Mouse (Mus musculus) layer of hippocampus, postnatal 25 days (tissue): ENCODE data around the gene Olfr1251. TPM values are rescaled to one million over a fixed set of nuclear protein-coding genes. Genes with fewer than 3 reads are reported as not detected.
"Not testable (repeated sequence)": the region's sequence is repeated elsewhere in the genome, so short reads cannot be mapped to it uniquely, and the experiment has no call there.

Experiments used
- DNase-seq, 2 experiments: peaks; one replicate each; pipeline ENCODE4 v3.0.0; 2022; ENCODE audit warnings: mixed read lengths in 2 of 2, low spot score in 1 of 2; ENCODE audit errors: extremely low spot score in 1 of 2
- total RNA-seq, 2 experiments: library from RNA; stranded (reverse); gene quantifications; 2 replicates each; pipeline ENCODE4 v1.2.3; 2021

The Olfr1251 gene
- not detected for total RNA-seq

DNA sequence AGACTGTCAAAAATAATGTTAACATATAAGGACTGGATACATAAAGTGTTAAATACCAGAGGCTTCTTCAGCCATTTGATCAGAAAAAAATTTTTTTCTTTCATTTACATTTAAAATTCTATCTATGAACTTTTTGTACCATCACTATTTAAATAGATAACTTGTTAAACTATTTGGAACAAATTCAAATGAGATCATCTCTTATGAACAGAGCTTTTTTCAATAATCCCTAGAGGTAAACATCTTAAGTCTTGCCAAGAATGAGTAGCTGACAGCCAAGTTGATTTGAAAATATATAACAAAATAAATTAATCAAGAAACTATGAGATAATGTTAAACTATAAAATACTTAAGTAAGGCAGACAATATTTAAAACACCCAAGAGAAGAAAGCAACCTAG, at the start of gene Olfr1251:
TSS of gene Olfr1251 (minus strand) at position 101 of the 400 bp plus-strand sequence.
- DNase-seq, result no peak

- DNase-seq, result no peak
Measured at GRCm38 (mm10) chr2:89691980-89692379, 20.2 kb upstream of the Olfr1251 start.

GRCm38 (mm10) chr2:89661367-89661766, 10.4 kb downstream of the Olfr1251 start, which contains the start of gene Olfr1250:
Gene Olfr1250, minus strand, starts transcription at chr2:89661467.
- no peak for DNase-seq

DNA sequence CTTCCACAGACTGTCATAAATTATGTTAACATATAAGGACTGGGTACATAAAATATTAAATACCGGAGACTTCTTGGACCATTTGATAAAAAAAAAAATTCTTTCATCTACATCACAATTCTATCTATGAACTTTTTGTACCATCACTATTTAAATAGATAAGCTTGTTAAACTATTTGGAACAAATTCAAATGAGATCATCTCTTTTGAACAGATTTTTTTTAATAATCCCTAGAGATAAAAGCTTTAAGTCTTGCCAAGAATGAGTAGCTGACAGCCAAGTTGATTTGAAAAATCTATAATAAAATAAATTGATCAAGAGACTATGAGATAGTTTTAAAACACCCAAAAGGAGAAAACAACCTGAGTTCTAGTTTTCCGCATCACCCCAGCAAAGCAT, 36.9 kb downstream of the Olfr1251 start, which contains the start of gene Olfr1249:
TSS of gene Olfr1249 (minus strand) at position 101 of the 400 bp plus-strand sequence.
- no peak for DNase-seq

- DNase-seq, result not testable (repeated sequence)
Measured at GRCm38 (mm10) chr2:89618145-89618544, 53.6 kb downstream of the Olfr1251 start, which contains the start of gene Olfr1248. Gene Olfr1248, minus strand, starts transcription at chr2:89618245.

Other genes starting within 250 kb of the Olfr1251 start
- gene Olfr1240, start 228.9 kb downstream of the Olfr1251 start, total RNA-seq, result not detected
- not detected for gene Olfr1241, start 184.8 kb downstream of the Olfr1251 start, total RNA-seq
- not detected for gene Olfr1242, start 173.6 kb downstream of the Olfr1251 start, total RNA-seq
- not detected for gene Olfr1243, start 140.4 kb downstream of the Olfr1251 start, total RNA-seq
- gene Olfr1245, start 93.5 kb downstream of the Olfr1251 start, total RNA-seq, result not detected
- not detected for gene Olfr1246, start 78.8 kb downstream of the Olfr1251 start, total RNA-seq
- not detected for gene Olfr1247, start 57.8 kb downstream of the Olfr1251 start, total RNA-seq
- not detected for gene Olfr1248, start 53.7 kb downstream of the Olfr1251 start, total RNA-seq
- gene Olfr1249, start 37.0 kb downstream of the Olfr1251 start, total RNA-seq, result not detected
- gene Olfr1250, start 10.5 kb downstream of the Olfr1251 start, total RNA-seq, result not detected
- not detected for gene Olfr1252, start 53.1 kb upstream of the Olfr1251 start, total RNA-seq
- not detected for gene Olfr1253, start 85.2 kb upstream of the Olfr1251 start, total RNA-seq
- gene Olfr1254, start 121.7 kb upstream of the Olfr1251 start, total RNA-seq, result not detected
- not detected for gene Olfr1255, start 140.1 kb upstream of the Olfr1251 start, total RNA-seq
- gene Olfr1256, start 169.6 kb upstream of the Olfr1251 start, total RNA-seq, result not detected
- gene Olfr48, start 176.3 kb upstream of the Olfr1251 start, total RNA-seq, result not detected
- not detected for gene Olfr1257, start 206.5 kb upstream of the Olfr1251 start, total RNA-seq